Mouse (Mus musculus) neural tube, embryonic 13.5 days (tissue): ENCODE data around the gene Rorc. TPM values are rescaled to one million over a fixed set of nuclear protein-coding genes. Genes with fewer than 3 reads are reported as not detected.

ENCODE experiments used
- ATAC-seq: fragments of 200-750 bp; cut with Nextera tagmentation; 2 replicates; pipeline ENCODE4 v1.8.0; 2017; ENCODE audit warnings: low read depth, mild to moderate bottlenecking, moderate TSS enrichment, moderate library complexity
- H3K27ac ChIP-seq: fragments of 300-500 bp; sonication (generic); replicated peaks from 2 replicates; pipeline ENCODE4 v1.5.1; 2015; ENCODE audit warnings: moderate library complexity, mild to moderate bottlenecking, inconsistent platforms
- H3K27me3 ChIP-seq: fragments of 300-500 bp; sonication (generic); 2 replicates; pipeline ENCODE4 v1.6.1; 2015; ENCODE audit warnings: mild to moderate bottlenecking, inconsistent platforms
- H3K36me3 ChIP-seq: fragments of 300-500 bp; sonication (generic); 2 replicates; pipeline ENCODE4 v1.6.1; 2015; ENCODE audit warnings: mild to moderate bottlenecking, inconsistent platforms
- H3K4me1 ChIP-seq: fragments of 300-500 bp; sonication (generic); replicated peaks from 2 replicates; pipeline ENCODE4 v1.6.1; 2015; ENCODE audit warnings: inconsistent platforms
- H3K4me2 ChIP-seq: fragments of 300-500 bp; sonication (generic); 2 replicates; pipeline ENCODE4 v1.6.1; 2015; ENCODE audit warnings: inconsistent platforms, mild to moderate bottlenecking, moderate library complexity
- H3K4me3 ChIP-seq: fragments of 300-500 bp; sonication (generic); 2 replicates; pipeline ENCODE4 v1.5.1; 2015; ENCODE audit warnings: mild to moderate bottlenecking, inconsistent platforms
- H3K9ac ChIP-seq: fragments of 300-500 bp; sonication (generic); 2 replicates; pipeline ENCODE4 v1.6.1; 2015; ENCODE audit warnings: moderate library complexity, mild to moderate bottlenecking, inconsistent platforms
- H3K9me3 ChIP-seq: fragments of 300-500 bp; sonication (generic); 2 replicates; pipeline ENCODE4 v1.6.1; 2016; ENCODE audit warnings: inconsistent platforms
- WGBS: fragments of 180-500 bp; shearing (Covaris S2); methylation state at CpG from one replicate; pipeline ENCODE4 v1.1.7; 2015; 5-methylcytosine and 5-hydroxymethylcytosine counted together
- polyA plus RNA-seq: library from polyadenylated mRNA; unstranded; fragments of >200 nt; fragmentation: Nextera tagmentation; extraction: Ambion mirVana; gene quantifications from 2 replicates; pipeline ENCODE4 v1.2.1, GENCODE M21; 2015

Gene Rorc
- polyA plus RNA-seq, 1 experiment from 2014 or later = 0.33 TPM

DNA sequence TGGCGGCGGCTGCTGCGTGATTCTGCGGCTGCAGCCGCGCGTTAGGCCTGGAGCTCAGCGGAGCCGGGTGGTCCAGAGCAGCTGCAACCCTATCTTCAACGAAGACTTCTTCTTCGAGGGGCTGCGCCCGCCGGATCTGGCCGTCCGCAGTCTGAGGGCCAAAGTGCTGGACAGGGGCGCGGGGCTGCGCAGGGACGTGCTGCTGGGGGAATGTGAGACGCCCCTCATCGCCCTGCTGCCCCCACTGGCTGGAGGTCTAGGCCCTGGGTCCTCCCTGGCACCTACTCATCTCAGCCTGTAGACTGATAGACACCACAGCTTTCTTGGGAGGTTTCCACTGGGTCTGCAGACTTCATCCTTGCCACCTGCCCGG, 8.5 kb upstream of the Rorc start:
- Histone ChIP-seq H3K4me1 (peaks cover 5% of the 10 kb centered on the region; the same call in 1 of the 2 replicates), H3K9me3 (no peaks in the 10 kb centered on the region), H3K36me3 (no peaks in the 10 kb centered on the region), H3K27ac (0 out of 2 replicates have a peak overlapping the region, but pooled peaks have one; percentile 18), H3K9ac (peak overlapping the region; percentile 80), H3K4me2 (peak overlapping the region; percentile 75), H3K27me3 (peaks cover 40% of the 10 kb centered on the region), H3K4me3 (peak overlapping the region; percentile 58)
- WGBS = 3% methylated on average over 23 of the region's 23 CpGs
- peak; percentile 37 for ATAC-seq

DNA sequence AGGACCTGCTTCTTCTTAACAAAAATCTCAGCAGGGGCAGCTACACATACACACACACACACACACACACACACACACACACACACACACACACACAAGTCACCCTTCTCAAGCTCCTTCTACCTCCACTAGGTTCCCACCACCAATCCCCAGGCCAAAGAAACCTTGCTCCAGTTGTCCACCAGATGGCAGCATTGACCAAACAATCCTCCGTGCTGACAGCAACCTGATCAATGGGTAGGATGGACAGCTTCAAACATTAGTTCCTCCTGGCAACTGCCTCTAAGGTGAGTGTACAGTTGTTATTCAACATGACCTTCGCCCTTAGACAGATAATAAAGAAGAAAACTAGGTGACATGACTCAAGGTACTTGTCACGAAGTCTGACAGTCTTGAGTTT, 5.8 kb upstream of the Rorc start:
- WGBS = 19% methylated on average over 3 of the region's 3 CpGs
- peak; percentile 32; the same call in 1 of the 2 replicates for ATAC-seq
- H3K36me3 ChIP-seq = no peaks in the 10 kb centered on the region
- H3K27me3 ChIP-seq = peaks cover 38% of the 10 kb centered on the region
- H3K9ac ChIP-seq = no peak overlapping the region
- H3K9me3 ChIP-seq = no peaks in the 10 kb centered on the region
- H3K27ac ChIP-seq = no peak overlapping the region
- H3K4me1 ChIP-seq = peaks cover 10% of the 10 kb centered on the region
- no peak overlapping the region for H3K4me2 ChIP-seq
- no peak overlapping the region for H3K4me3 ChIP-seq

DNA sequence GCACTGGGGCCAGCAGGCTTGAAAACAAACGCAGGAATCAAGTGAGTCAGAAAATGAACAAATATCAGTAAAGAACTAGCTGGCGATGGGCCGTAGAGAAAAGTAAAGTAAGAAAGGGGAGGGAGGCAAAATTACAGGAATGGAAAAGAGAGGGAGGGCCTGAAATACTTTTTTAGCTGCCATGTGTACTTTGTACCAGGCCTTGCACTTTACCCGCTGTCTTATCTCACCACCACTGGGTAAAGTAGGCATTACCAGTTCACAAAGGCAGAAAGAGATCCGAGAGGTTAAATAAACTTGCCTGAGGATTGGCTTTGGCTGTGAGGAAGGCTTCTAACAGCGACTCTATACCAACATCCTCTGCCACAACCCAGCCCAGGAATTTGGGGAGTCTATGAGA, 5.1 kb upstream of the Rorc start:
- Histone ChIP-seq H3K9me3 (no peaks in the 10 kb centered on the region), H3K27me3 (peaks cover 31% of the 10 kb centered on the region), H3K9ac (no peak overlapping the region), H3K27ac (no peak overlapping the region), H3K4me3 (no peak overlapping the region), H3K36me3 (no peaks in the 10 kb centered on the region), H3K4me2 (no peak overlapping the region), H3K4me1 (peaks cover 15% of the 10 kb centered on the region)
- no peak for ATAC-seq
- 83% methylated on average over 6 of the region's 6 CpGs for WGBS

DNA sequence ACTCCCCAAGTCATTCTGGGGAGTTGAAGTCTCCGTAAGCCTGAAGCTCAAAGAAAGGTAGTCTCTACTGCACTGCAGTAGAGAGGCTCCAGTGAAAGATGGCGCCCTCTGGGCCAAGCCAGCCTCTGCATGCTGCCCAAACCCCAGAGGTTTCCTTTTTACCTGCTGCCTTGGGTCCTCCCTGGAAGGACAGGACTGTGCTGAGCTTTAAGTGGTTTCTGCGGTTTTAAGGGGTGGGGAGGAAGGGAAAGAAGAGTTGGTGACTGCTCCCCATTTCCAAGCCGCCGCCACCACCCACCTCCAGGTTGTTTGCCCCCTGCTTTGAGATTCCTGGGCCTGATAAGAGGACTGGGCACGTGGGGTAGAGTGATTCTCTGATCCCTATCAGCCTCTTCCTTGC, 4.0 kb upstream of the Rorc start:
- Histone ChIP-seq H3K27me3 (peaks cover 33% of the 10 kb centered on the region), H3K27ac (no peak overlapping the region), H3K4me1 (peaks cover 20% of the 10 kb centered on the region), H3K4me2 (no peak overlapping the region), H3K4me3 (no peak overlapping the region), H3K9ac (no peak overlapping the region), H3K36me3 (no peaks in the 10 kb centered on the region), H3K9me3 (no peaks in the 10 kb centered on the region)
- WGBS = 76% methylated on average over 6 of the region's 6 CpGs
- no peak for ATAC-seq

DNA sequence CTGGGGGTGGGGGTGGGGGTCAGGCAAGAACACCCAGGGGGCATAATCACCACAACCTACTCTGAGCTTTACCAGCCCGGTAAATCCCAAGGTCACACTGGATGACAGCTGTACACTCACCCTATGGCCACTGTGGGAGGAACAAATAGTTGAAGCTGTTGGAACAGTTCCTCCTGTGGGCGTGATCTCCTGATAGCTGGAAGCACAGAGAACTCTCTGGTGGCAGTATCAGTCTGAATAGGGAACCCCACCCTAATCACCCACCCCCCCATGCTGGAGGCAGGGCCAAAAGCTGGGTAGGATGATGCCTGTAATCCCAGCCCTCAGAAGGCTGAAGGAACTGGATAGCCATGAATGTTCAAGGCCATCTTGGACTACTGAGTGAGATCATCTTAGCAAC, 2.9 kb upstream of the Rorc start:
- ATAC-seq = no peak
- 64% methylated on average over 2 of the region's 2 CpGs for WGBS

DNA sequence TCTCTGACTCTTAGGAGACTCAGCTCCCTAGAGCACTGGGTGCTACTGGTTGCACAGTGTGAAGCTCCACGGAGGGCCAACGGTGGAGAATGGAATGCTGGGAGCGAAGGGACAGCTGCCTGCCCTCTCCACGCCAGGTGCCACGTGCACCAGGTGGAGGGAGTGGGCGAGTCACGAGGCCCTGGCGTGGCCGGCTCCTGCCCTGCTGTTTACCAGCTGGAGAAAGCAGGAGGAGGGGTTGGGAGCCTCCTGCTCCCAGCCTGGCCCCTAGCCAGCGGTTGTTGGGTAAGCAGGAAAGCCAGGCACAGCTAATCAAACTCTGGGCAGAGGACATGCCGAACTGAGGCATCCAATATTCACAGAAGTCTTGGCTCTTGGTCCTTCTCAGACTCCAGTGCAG, 957 bp upstream of the Rorc start:
- Histone ChIP-seq H3K27ac (no peak overlapping the region), H3K36me3 (no peaks in the 10 kb centered on the region), H3K4me1 (peaks cover 26% of the 10 kb centered on the region), H3K9ac (0 out of 2 replicates have a peak overlapping the region, but pooled peaks have one; percentile 38), H3K27me3 (peaks cover 14% of the 10 kb centered on the region), H3K9me3 (no peaks in the 10 kb centered on the region), H3K4me2 (peak overlapping the region; percentile 50), H3K4me3 (0 out of 2 replicates have a peak overlapping the region, but pooled peaks have one; percentile 4)
- ATAC-seq = peak; percentile 54
- 6% methylated on average over 11 of the region's 11 CpGs for WGBS

More for the DNA sequence above, 2.9 kb upstream of the Rorc start:
- Histone ChIP-seq H3K9ac (no peak overlapping the region), H3K4me1 (peaks cover 26% of the 10 kb centered on the region), H3K27me3 (peaks cover 30% of the 10 kb centered on the region), H3K36me3 (no peaks in the 10 kb centered on the region), H3K4me2 (no peak overlapping the region), H3K27ac (no peak overlapping the region), H3K9me3 (no peaks in the 10 kb centered on the region), H3K4me3 (no peak overlapping the region)

DNA sequence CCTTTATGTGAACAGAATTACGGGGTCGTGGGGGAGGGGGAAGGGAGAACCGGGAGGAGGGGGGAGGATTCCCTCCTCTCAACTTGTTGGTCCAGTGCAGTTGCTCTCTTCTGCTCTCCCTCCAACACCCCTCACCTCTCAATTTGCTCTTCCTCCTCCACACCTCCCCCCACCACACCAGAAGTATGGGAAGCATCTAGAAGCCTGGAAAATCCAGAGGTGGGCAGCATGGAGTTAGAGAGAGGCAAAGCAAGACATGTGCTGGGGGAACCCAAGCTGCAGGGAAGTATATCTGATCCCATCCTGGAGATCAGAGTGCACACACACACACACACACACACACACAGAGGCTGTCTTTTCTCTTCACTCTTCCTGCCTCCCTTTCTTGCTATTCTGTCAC, 556 bp upstream of the Rorc start:
- Histone ChIP-seq H3K36me3 (no peaks in the 10 kb centered on the region), H3K4me1 (peaks cover 26% of the 10 kb centered on the region), H3K4me2 (peak overlapping the region; percentile 50), H3K9me3 (no peaks in the 10 kb centered on the region), H3K27me3 (peaks cover 14% of the 10 kb centered on the region), H3K9ac (0 out of 2 replicates have a peak overlapping the region, but pooled peaks have one; percentile 38), H3K4me3 (0 out of 2 replicates have a peak overlapping the region, but pooled peaks have one; percentile 4), H3K27ac (no peak overlapping the region)
- peak; percentile 4; the same call in 1 of the 2 replicates for ATAC-seq
- WGBS = 10% methylated on average over 3 of the region's 3 CpGs

DNA sequence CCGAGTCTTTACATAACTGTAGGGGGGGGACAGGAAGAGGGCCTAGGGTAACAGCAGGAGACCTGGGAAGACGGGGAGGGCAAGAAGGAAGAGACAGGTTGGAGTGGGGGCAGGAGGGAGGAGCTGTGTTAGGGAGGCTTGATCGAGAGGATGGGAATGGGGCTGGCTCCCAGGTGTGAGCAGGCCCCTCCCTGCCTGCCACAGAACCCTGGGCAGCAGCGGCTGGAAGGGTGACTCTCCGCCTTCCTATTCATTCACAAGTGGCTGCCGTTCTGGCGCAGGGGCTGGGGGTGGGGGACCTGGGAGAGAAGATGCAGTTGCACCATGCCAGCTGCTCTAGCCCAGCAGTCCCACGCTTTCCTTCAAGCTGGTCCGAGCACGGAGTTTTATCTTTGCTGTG, 496 bp downstream of the Rorc start:
- Histone ChIP-seq H3K27ac (no peak overlapping the region), H3K27me3 (peaks cover 14% of the 10 kb centered on the region), H3K9ac (peak overlapping the region; percentile 34; the same call in 1 of the 2 replicates), H3K9me3 (no peaks in the 10 kb centered on the region), H3K4me1 (peaks cover 26% of the 10 kb centered on the region), H3K36me3 (no peaks in the 10 kb centered on the region), H3K4me3 (peak overlapping the region; percentile 8), H3K4me2 (peak overlapping the region; percentile 45)
- WGBS = 4% methylated on average over 10 of the region's 10 CpGs
- peak; percentile 38 for ATAC-seq

DNA sequence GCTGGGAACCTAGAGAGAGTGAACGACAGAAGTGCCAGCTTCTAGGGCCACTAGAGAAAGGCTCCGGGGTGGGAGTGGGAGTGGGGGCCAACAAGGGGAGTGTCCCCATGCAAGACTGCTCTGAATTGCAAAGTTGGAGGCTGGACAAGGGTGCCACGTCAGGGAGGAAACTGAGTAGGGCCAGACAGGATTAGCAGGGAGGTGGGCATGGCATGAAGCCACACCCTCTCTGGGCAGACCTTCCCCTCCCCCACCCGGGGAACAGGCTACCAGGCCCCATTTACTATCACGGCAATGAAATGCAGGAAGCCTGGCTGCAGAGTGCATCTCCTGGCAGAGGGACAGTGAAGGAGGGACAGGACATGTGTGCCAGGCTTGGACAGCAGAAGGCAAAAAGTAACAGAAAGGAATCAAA, 1.0 kb downstream of the Rorc start:
- Histone ChIP-seq H3K36me3 (no peaks in the 10 kb centered on the region), H3K27ac (no peak overlapping the region), H3K4me1 (peaks cover 26% of the 10 kb centered on the region), H3K9ac (peak overlapping the region; percentile 34; the same call in 1 of the 2 replicates), H3K4me2 (peak overlapping the region; percentile 45), H3K4me3 (peak overlapping the region; percentile 8), H3K9me3 (no peaks in the 10 kb centered on the region), H3K27me3 (peaks cover 14% of the 10 kb centered on the region)
- ATAC-seq = peak; percentile 21; the same call in 1 of the 2 replicates
- WGBS = 1% methylated on average over 5 of the region's 5 CpGs

DNA sequence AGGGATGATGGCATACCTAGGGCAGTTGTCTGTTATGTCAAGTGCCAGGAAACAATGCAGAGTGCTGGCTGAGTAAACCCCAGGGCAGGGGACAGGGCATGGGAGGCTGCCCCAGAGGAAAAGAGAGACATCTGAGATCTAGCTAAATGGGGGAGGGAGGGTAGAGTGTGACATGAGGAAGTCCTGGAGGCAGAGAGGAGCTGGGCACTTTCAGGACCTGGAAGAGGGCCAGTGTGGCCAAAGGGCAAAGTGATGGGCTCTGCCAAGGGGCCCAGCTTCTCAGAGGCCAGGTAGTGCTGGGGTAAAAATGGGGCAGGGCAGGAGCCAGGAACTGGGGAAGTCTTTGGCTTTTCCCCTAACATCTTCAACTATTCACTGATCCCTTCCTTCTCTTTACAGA, 2.0 kb downstream of the Rorc start:
- Histone ChIP-seq H3K27ac (no peak overlapping the region), H3K9ac (no peak overlapping the region), H3K4me2 (no peak overlapping the region), H3K4me1 (peaks cover 26% of the 10 kb centered on the region), H3K27me3 (peaks cover 14% of the 10 kb centered on the region), H3K36me3 (no peaks in the 10 kb centered on the region), H3K9me3 (no peaks in the 10 kb centered on the region), H3K4me3 (no peak overlapping the region)
- ATAC-seq = no peak

DNA sequence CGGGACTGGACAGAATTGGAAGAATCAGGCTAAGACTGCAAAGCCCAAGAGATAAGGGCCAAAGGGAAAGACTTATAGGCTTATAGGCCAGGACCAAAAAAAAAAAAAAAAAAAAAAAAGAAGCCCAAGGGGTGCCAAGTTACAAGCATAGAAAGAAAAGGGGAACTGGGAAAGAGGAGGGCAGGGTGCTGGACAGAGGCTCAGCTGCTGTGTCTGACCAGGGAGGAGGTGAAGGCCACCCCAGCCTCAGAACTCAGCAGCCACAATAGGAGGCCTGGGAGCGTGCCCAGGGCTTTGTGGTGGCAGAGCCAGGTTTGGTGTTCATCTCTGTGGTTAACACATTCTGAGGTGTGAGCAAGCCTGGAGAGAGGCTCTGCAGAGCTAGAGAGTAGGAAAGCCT, 2.6 kb downstream of the Rorc start:
- H3K4me3 ChIP-seq = no peak overlapping the region
- H3K36me3 ChIP-seq = no peaks in the 10 kb centered on the region
- H3K27me3 ChIP-seq = peaks cover 14% of the 10 kb centered on the region
- no peaks in the 10 kb centered on the region for H3K9me3 ChIP-seq
- no peak overlapping the region for H3K9ac ChIP-seq
- peaks cover 26% of the 10 kb centered on the region for H3K4me1 ChIP-seq
- no peak overlapping the region for H3K27ac ChIP-seq
- ATAC-seq = no peak
- 76% methylated on average over 2 of the region's 2 CpGs for WGBS
- H3K4me2 ChIP-seq = no peak overlapping the region

DNA sequence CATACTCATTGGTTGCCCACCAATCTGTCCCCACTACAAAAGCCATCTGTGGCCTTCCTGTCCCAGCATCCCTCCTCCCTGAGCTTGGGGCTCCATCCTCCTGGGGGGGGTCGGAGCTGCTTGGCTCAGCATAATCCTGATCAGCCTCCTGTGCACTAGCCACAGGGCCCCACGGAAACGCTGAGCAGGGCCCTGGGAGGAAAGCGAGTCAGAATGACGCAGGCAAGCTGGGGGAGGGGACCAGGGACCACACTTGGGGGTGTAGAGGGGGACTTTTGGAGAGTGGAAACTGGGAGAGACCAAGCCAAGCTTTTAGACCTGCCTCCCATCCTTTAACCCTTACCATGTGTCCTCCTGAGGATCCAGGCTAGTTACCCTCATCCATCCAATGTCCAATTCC, 3.3 kb downstream of the Rorc start:
- no peak overlapping the region for H3K4me3 ChIP-seq
- H3K4me1 ChIP-seq = peaks cover 26% of the 10 kb centered on the region
- WGBS = 65% methylated on average over 5 of the region's 5 CpGs
- no peaks in the 10 kb centered on the region for H3K36me3 ChIP-seq
- ATAC-seq = no peak
- H3K9ac ChIP-seq = no peak overlapping the region
- no peak overlapping the region for H3K4me2 ChIP-seq
- H3K9me3 ChIP-seq = no peaks in the 10 kb centered on the region
- peaks cover 14% of the 10 kb centered on the region for H3K27me3 ChIP-seq
- H3K27ac ChIP-seq = no peak overlapping the region
